In the genomic region with DNA sequence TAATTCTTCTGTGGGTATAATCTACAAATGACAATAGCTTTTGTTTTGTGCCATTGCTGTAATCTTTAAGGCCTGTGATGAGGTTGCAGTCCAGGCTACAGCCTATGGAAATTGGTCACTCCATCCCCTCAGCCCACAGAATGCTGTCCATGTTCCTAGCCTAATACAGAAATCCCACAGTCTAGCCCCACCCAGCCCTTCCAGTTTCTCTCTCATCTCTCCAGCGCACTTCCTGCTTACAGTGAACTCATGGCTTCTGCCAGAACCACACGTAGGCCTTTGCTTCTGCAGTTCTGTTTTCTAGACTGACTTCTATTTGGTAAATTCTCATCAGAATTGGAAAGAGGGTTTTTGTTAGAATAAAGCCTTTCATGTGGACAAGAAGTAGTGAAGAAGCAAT, we compare ENCODE assay signal across 1 mouse cellular context.
TF ChIP-seq lines count a peak whose summit lies in the region.

No protein-coding gene starts in this region.

TF ChIP-seq in MEL, 35 proteins besides CTCF, POLR2A, EP300 and RAD21:
- TF ChIP-seq MXI1 (IDR thresholded peaks at IDR 0.05; ENCODE audit: low read depth, low read length) (no peak), ZMIZ1 (IDR thresholded peaks at IDR 0.05; ENCODE audit: low read depth, low read length) (no peak), NRF1 (IDR thresholded peaks at IDR 0.05; ENCODE audit: insufficient read depth, low read depth, low read length, poor library complexity, severe bottlenecking) (no peak), ELF1 (IDR thresholded peaks at IDR 0.05; ENCODE audit: low read depth, low read length) (peak; percentile 59; the same call in 1 of the 2 replicates)
